In genomic region chr5:125406322-125407016, GRCm38 (mm10) we compare ENCODE assay signal across 8 mouse cellular contexts. TPM values are rescaled to one million over a fixed set of nuclear protein-coding genes. Genes with fewer than 3 reads are reported as not detected.
DNase-seq lines count a peak whose midpoint lies in the region; ATAC-seq and TF ChIP-seq lines count a peak whose summit lies in the region.

No protein-coding gene starts in this region.

- peaks cover 25% of the 10 kb centered on the region for H3K4me1 ChIP-seq in embryonic facial prominence, embryonic 15.5 days
- peaks cover 15 to 22% of the 10 kb centered on the region in 2 experiments for H3K4me1 ChIP-seq in heart, embryonic 14.5 days (ENCODE audit: control insufficient read depth in 2 of 2, insufficient read depth in 2 of 2, low read length in 2 of 2)
- peaks cover 68% of the 10 kb centered on the region for H3K4me1 ChIP-seq in liver, embryonic 15.5 days (replicated peaks)
- H3K4me1 ChIP-seq in thymus, adult 2 months (replicated peaks; ENCODE audit: control insufficient read depth, insufficient read depth, low read length): peaks cover 22% of the 10 kb centered on the region

- no peaks in the 10 kb centered on the region for H3K27me3 ChIP-seq in embryonic facial prominence, embryonic 15.5 days
- no peaks in the 10 kb centered on the region for H3K27me3 ChIP-seq in heart, embryonic 14.5 days (ENCODE audit: control insufficient read depth, insufficient read depth, low read length)
- peaks cover 16% of the 10 kb centered on the region for H3K27me3 ChIP-seq in liver, embryonic 15.5 days
- H3K27me3 ChIP-seq in thymus, adult 2 months (ENCODE audit: control insufficient read depth, insufficient read depth, low read length): no peaks in the 10 kb centered on the region

- H3K9ac ChIP-seq in embryonic facial prominence, embryonic 15.5 days: peak overlapping the region; percentile 63
- H3K9ac ChIP-seq in heart, embryonic 14.5 days (ENCODE audit: low read length): peak overlapping the region; percentile 81
- H3K9ac ChIP-seq in liver, embryonic 15.5 days: peak overlapping the region; percentile 64

- no peak for TF ChIP-seq POLR2A in thymus, adult 2 months (IDR thresholded peaks at IDR 0.05; ENCODE audit: control insufficient read depth, extremely low read depth, insufficient read depth, low read length, poor library complexity)

- H3K4me3 ChIP-seq in embryonic facial prominence, embryonic 15.5 days (replicated peaks): peak overlapping the region; percentile 60
- H3K4me3 ChIP-seq in heart, embryonic 14.5 days (ENCODE audit: control insufficient read depth in 1 of 2, insufficient read depth in 1 of 2, low read depth in 1 of 2, low read length in 2 of 2): peak overlapping the region; percentile 49 to 82
- H3K4me3 ChIP-seq in liver, embryonic 15.5 days (replicated peaks): peak overlapping the region; percentile 65
- peak overlapping the region; percentile 49 for H3K4me3 ChIP-seq in thymus, adult 2 months (ENCODE audit: control insufficient read depth, insufficient read depth, low read length)

- H3K36me3 ChIP-seq in embryonic facial prominence, embryonic 15.5 days: no peaks in the 10 kb centered on the region
- H3K36me3 ChIP-seq in heart, embryonic 14.5 days (ENCODE audit: control insufficient read depth, insufficient read depth, low read length): no peaks in the 10 kb centered on the region
- H3K36me3 ChIP-seq in liver, embryonic 15.5 days (replicated peaks): no peaks in the 10 kb centered on the region
- H3K36me3 ChIP-seq in thymus, adult 2 months (ENCODE audit: control insufficient read depth, insufficient read depth, low read length): no peaks in the 10 kb centered on the region

- DNase-seq in A20 (ENCODE audit: low read depth, low spot score) (peak; percentile 83), ZHBTc4 (ENCODE audit: low read depth, low spot score) (peak; percentile 78)
- DNase-seq in kidney, postnatal 10 days: peak; percentile 70
- DNase-seq in neural tube, embryonic 10.5 days (ENCODE audit: extremely low spot score, low spot score): peak; percentile 81
- peak; percentile 69 for DNase-seq in thymus, adult 2 months

- peak overlapping the region; percentile 91 for H3K27ac ChIP-seq in embryonic facial prominence, embryonic 15.5 days (replicated peaks)
- peak overlapping the region; percentile 56 to 98 for H3K27ac ChIP-seq in heart, embryonic 14.5 days (replicated peaks in 1 of 2; ENCODE audit: control insufficient read depth in 1 of 2, insufficient read depth in 1 of 2, low read depth in 2 of 2, low read length in 2 of 2)
- H3K27ac ChIP-seq in liver, embryonic 15.5 days (replicated peaks): peak overlapping the region; percentile 88
- H3K27ac ChIP-seq in thymus, adult 2 months (ENCODE audit: control insufficient read depth, insufficient read depth, low read length): peak overlapping the region; percentile 83

- TF ChIP-seq CTCF in thymus, adult 2 months (IDR thresholded peaks at IDR 0.05; ENCODE audit: borderline replicate concordance, control insufficient read depth, extremely low read depth, insufficient read depth, low read length, poor library complexity): no peak

- H3K9me3 ChIP-seq in embryonic facial prominence, embryonic 15.5 days (replicated peaks): no peaks in the 10 kb centered on the region
- no peaks in the 10 kb centered on the region for H3K9me3 ChIP-seq in heart, embryonic 14.5 days (ENCODE audit: control insufficient read depth, low read length)
- H3K9me3 ChIP-seq in liver, embryonic 15.5 days (replicated peaks): no peaks in the 10 kb centered on the region

- 0 out of 2 replicates have a peak, but pooled peaks have one; percentile 32 for ATAC-seq in embryonic facial prominence, embryonic 15.5 days (ENCODE audit: insufficient number of reproducible peaks, low FRiP score, low TSS enrichment, low read depth)
- ATAC-seq in heart, embryonic 14.5 days (ENCODE audit: insufficient number of reproducible peaks, insufficient read depth, low FRiP score, low read depth): 0 out of 2 replicates have a peak, but pooled peaks have one; percentile 14
- peak; percentile 41 for ATAC-seq in liver, embryonic 15.5 days (ENCODE audit: insufficient read depth)

- WGBS in embryonic facial prominence, embryonic 15.5 days: 1% methylated on average over 20 of the region's 20 CpGs
- 3% methylated on average over 20 of the region's 20 CpGs for WGBS in heart, embryonic 14.5 days
- WGBS in liver, embryonic 15.5 days (ENCODE audit: insufficient replicate concordance): under 1% methylated on average over 20 of the region's 20 CpGs
- 7% methylated on average over 20 of the region's 20 CpGs for WGBS in thymus, adult 2 months

- H3K4me2 ChIP-seq in embryonic facial prominence, embryonic 15.5 days (replicated peaks): peak overlapping the region; percentile 87
- peak overlapping the region; percentile 86 for H3K4me2 ChIP-seq in heart, embryonic 14.5 days (ENCODE audit: low read length)
- peak overlapping the region; percentile 96 for H3K4me2 ChIP-seq in liver, embryonic 15.5 days

RNA-seq across cellular contexts. Expression of gene Ubc, which starts 16.5 kb away (rescaled TPM):
- 1,092 and 1,100 TPM in 2 replicates for polyA plus RNA-seq in embryonic facial prominence, embryonic 15.5 days (2015; fragmentation: Nextera tagmentation; extraction: Ambion mirVana)
- polyA plus RNA-seq in heart, embryonic 14.5 days (2014; fragmentation: Nextera tagmentation; extraction: Ambion mirVana): 859 and 861 TPM in 2 replicates
- 563 and 623 TPM in 2 replicates for polyA plus RNA-seq in liver, embryonic 15.5 days (2015; fragmentation: Nextera tagmentation; extraction: Ambion mirVana)
- polyA plus RNA-seq in thymus, adult 2 months (2012; rRNA removed): 585 and 598 TPM in 2 replicates

RNA-seq across cellular contexts. Expression of gene Gm10382, which starts 17.3 kb away (rescaled TPM):
- polyA plus RNA-seq in embryonic facial prominence, embryonic 15.5 days (2015; fragmentation: Nextera tagmentation; extraction: Ambion mirVana): 0.32 and 0.48 TPM in 2 replicates
- polyA plus RNA-seq in heart, embryonic 14.5 days (2014; fragmentation: Nextera tagmentation; extraction: Ambion mirVana): 0.27 and 0.32 TPM in 2 replicates
- 0.31 and 0.35 TPM in 2 replicates for polyA plus RNA-seq in liver, embryonic 15.5 days (2015; fragmentation: Nextera tagmentation; extraction: Ambion mirVana)
- 0.18 TPM in 1 of 2 replicates, not detected in the other for polyA plus RNA-seq in thymus, adult 2 months (2012; rRNA removed)

RNA-seq across cellular contexts. Expression of gene Dhx37, which starts 27.5 kb away (rescaled TPM):
- polyA plus RNA-seq in embryonic facial prominence, embryonic 15.5 days (2015; fragmentation: Nextera tagmentation; extraction: Ambion mirVana): 11.3 and 12.7 TPM in 2 replicates
- polyA plus RNA-seq in heart, embryonic 14.5 days (2014; fragmentation: Nextera tagmentation; extraction: Ambion mirVana): 7.2 and 8.2 TPM in 2 replicates
- 4.8 and 4.9 TPM in 2 replicates for polyA plus RNA-seq in liver, embryonic 15.5 days (2015; fragmentation: Nextera tagmentation; extraction: Ambion mirVana)
- polyA plus RNA-seq in thymus, adult 2 months (2012; rRNA removed): 31.7 and 32.4 TPM in 2 replicates

RNA-seq across cellular contexts. Expression of gene Bri3bp, which starts 34.9 kb away (rescaled TPM):
- 34.1 and 37.6 TPM in 2 replicates for polyA plus RNA-seq in embryonic facial prominence, embryonic 15.5 days (2015; fragmentation: Nextera tagmentation; extraction: Ambion mirVana)
- 34.8 and 36.6 TPM in 2 replicates for polyA plus RNA-seq in heart, embryonic 14.5 days (2014; fragmentation: Nextera tagmentation; extraction: Ambion mirVana)
- polyA plus RNA-seq in liver, embryonic 15.5 days (2015; fragmentation: Nextera tagmentation; extraction: Ambion mirVana): 23.5 and 25.8 TPM in 2 replicates
- polyA plus RNA-seq in thymus, adult 2 months (2012; rRNA removed): 22.7 and 26.4 TPM in 2 replicates

Comparison
In these comparisons a context has a peak if more than half of its experiments do, and no peak if none do; other contexts are left out.
1. Peak in every context shown above with its lines: DNase-seq, ATAC-seq, H3K4me3 ChIP-seq and H3K27ac ChIP-seq.